Mouse (Mus musculus): Measurements from ENCODE around the gene Bnc2.

DNA sequence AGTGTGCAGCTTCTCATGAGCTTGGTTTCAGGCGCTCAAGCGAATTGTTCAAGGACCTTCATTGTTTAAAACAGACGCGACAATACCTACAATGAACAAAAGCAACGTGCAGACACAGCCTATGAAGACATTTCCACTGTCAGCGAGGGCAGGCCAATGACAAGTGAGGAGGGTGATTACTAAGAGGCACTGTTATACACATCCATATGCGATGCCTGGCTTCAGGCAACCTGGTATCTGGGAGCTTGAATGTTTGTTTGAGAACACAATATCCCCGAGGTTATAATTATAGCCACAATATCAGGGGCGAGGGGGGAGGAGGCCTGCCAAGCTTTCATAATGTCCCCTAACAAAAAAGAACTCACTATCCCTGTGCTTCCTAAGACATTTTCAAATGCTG is 343.1 kb downstream of the Bnc2 start:
- TF ChIP-seq CTCF (IDR thresholded peaks at IDR 0.05; ENCODE audit: low read depth) (no peak), EP300 (IDR thresholded peaks at IDR 0.05; ENCODE audit: low read depth) (no peak)
